Mouse (Mus musculus) embryonic facial prominence, embryonic 15.5 days (tissue): ENCODE results near the gene Sh3yl1. TPM values are rescaled to one million over a fixed set of nuclear protein-coding genes. Genes with fewer than 3 reads are reported as not detected.

ENCODE experiments used
- ATAC-seq: fragments of 200-750 bp; cut with Nextera tagmentation; 2 replicates; pipeline ENCODE4 v1.8.0; 2017; ENCODE audit warnings: low read depth, moderate TSS enrichment; ENCODE audit not compliant: insufficient number of reproducible peaks, low FRiP score, low TSS enrichment
- H3K27ac ChIP-seq: fragments of 300-500 bp; sonication (generic); replicated peaks from 2 replicates; pipeline ENCODE4 v1.5.1; 2015; ENCODE audit warnings: mild to moderate bottlenecking, inconsistent platforms
- H3K27me3 ChIP-seq: fragments of 300-500 bp; sonication (generic); 2 replicates; pipeline ENCODE4 v1.6.1; 2015; ENCODE audit warnings: inconsistent platforms
- H3K36me3 ChIP-seq: fragments of 300-500 bp; sonication (generic); 2 replicates; pipeline ENCODE4 v1.6.1; 2015; ENCODE audit warnings: mild to moderate bottlenecking, inconsistent platforms
- H3K4me1 ChIP-seq: fragments of 300-500 bp; sonication (generic); 2 replicates; pipeline ENCODE4 v1.6.1; 2015; ENCODE audit warnings: inconsistent platforms
- H3K4me2 ChIP-seq: fragments of 300-500 bp; sonication (generic); replicated peaks from 2 replicates; pipeline ENCODE4 v1.6.1; 2015; ENCODE audit warnings: mild to moderate bottlenecking, inconsistent platforms
- H3K4me3 ChIP-seq: fragments of 300-500 bp; sonication (generic); replicated peaks from 2 replicates; pipeline ENCODE4 v1.5.1; 2015; ENCODE audit warnings: mild to moderate bottlenecking, inconsistent platforms
- H3K9ac ChIP-seq: fragments of 300-500 bp; sonication (generic); 2 replicates; pipeline ENCODE4 v1.6.1; 2015; ENCODE audit warnings: inconsistent platforms
- H3K9me3 ChIP-seq: fragments of 300-500 bp; sonication (generic); replicated peaks from 2 replicates; pipeline ENCODE4 v1.6.1; 2016; ENCODE audit warnings: inconsistent platforms
- WGBS: fragments of 180-500 bp; shearing (Covaris S2); methylation state at CpG from one replicate; pipeline ENCODE4 v1.1.7; 2015; 5-methylcytosine and 5-hydroxymethylcytosine counted together
- polyA plus RNA-seq: library from polyadenylated mRNA; unstranded; fragments of >200 nt; fragmentation: Nextera tagmentation; extraction: Ambion mirVana; gene quantifications from 2 replicates; pipeline ENCODE4 v1.2.1, GENCODE M21; 2015

Sh3yl1 gene
- polyA plus RNA-seq = 13.4 and 16.8 TPM in 2 replicates

GRCm38 (mm10) chr12:30911261-30912047 is at the start of gene Sh3yl1, which contains the start of gene Acp1:
TSS of gene Sh3yl1 (plus strand) at chr12:30911668.
TSS of gene Acp1 (minus strand) at chr12:30911589.
- H3K36me3 ChIP-seq = no peaks in the 10 kb centered on the region
- H3K4me3 ChIP-seq = peak within 1 kb of the TSS; percentile 67
- H3K27ac ChIP-seq = peak within 1 kb of the TSS; percentile 45
- H3K27me3 ChIP-seq = no peaks in the 10 kb centered on the region
- peak; percentile 99 for ATAC-seq
- WGBS = under 1% methylated on average over 52 of the region's 52 CpGs
- peaks cover 16% of the 10 kb centered on the region for H3K4me1 ChIP-seq
- peak within 1 kb of the TSS; percentile 77 for H3K9ac ChIP-seq
- H3K4me2 ChIP-seq = peak within 1 kb of the TSS; percentile 87
- no peaks in the 10 kb centered on the region for H3K9me3 ChIP-seq

GRCm38 (mm10) chr12:30864347-30864746 is 47.1 kb upstream of the Sh3yl1 start:
- WGBS = 61% methylated on average over 2 of the region's 2 CpGs
- ATAC-seq = no peak

GRCm38 (mm10) chr12:30865781-30866180 is 45.7 kb upstream of the Sh3yl1 start:
- no peak overlapping the region for H3K4me3 ChIP-seq
- H3K27me3 ChIP-seq = no peaks in the 10 kb centered on the region
- no peaks in the 10 kb centered on the region for H3K36me3 ChIP-seq
- H3K9me3 ChIP-seq = no peaks in the 10 kb centered on the region
- H3K4me2 ChIP-seq = no peak overlapping the region
- H3K4me1 ChIP-seq = peaks cover 7% of the 10 kb centered on the region; the same call in 1 of the 2 replicates
- ATAC-seq = no peak
- H3K9ac ChIP-seq = no peak overlapping the region
- H3K27ac ChIP-seq = no peak overlapping the region
- WGBS = 33% methylated on average over 4 of the region's 4 CpGs

More at GRCm38 (mm10) chr12:30864347-30864746, 47.1 kb upstream of the Sh3yl1 start:
- Histone ChIP-seq H3K4me1 (peaks cover 7% of the 10 kb centered on the region; the same call in 1 of the 2 replicates), H3K36me3 (no peaks in the 10 kb centered on the region), H3K27me3 (no peaks in the 10 kb centered on the region), H3K4me2 (no peak overlapping the region), H3K9me3 (no peaks in the 10 kb centered on the region), H3K27ac (no peak overlapping the region), H3K4me3 (no peak overlapping the region), H3K9ac (no peak overlapping the region)

GRCm38 (mm10) chr12:30879447-30879846 is 32.0 kb upstream of the Sh3yl1 start:
- Histone ChIP-seq H3K4me1 (peaks cover 10% of the 10 kb centered on the region), H3K27me3 (peaks cover 36% of the 10 kb centered on the region), H3K9me3 (no peaks in the 10 kb centered on the region), H3K4me3 (no peak overlapping the region), H3K9ac (no peak overlapping the region), H3K36me3 (no peaks in the 10 kb centered on the region), H3K27ac (no peak overlapping the region), H3K4me2 (no peak overlapping the region)
- WGBS = 66% methylated on average over 6 of the region's 6 CpGs
- no peak for ATAC-seq

- ATAC-seq = no peak
- 20% methylated on average over 4 of the region's 4 CpGs for WGBS
- Histone ChIP-seq H3K9ac (no peak overlapping the region), H3K9me3 (no peaks in the 10 kb centered on the region), H3K27me3 (peaks cover 53% of the 10 kb centered on the region), H3K36me3 (no peaks in the 10 kb centered on the region), H3K27ac (no peak overlapping the region), H3K4me3 (peak overlapping the region; percentile 49), H3K4me1 (peaks cover 14% of the 10 kb centered on the region), H3K4me2 (peak overlapping the region; percentile 93)
Measured at GRCm38 (mm10) chr12:30883592-30883985, 27.9 kb upstream of the Sh3yl1 start.

GRCm38 (mm10) chr12:30883986-30884621 is 27.4 kb upstream of the Sh3yl1 start, which contains the start of gene Alkal2:
TSS of gene Alkal2 (plus strand) at chr12:30884322.
- H3K36me3 ChIP-seq = no peaks in the 10 kb centered on the region
- peaks cover 53% of the 10 kb centered on the region for H3K27me3 ChIP-seq
- ATAC-seq = peak; percentile 34; the same call in 1 of the 2 replicates
- peak within 1 kb of the TSS; percentile 49 for H3K4me3 ChIP-seq
- peak within 1 kb of the TSS; percentile 93 for H3K4me2 ChIP-seq
- no peak within 1 kb of the TSS for H3K27ac ChIP-seq
- 2% methylated on average over 56 of the region's 58 CpGs for WGBS
- H3K9ac ChIP-seq = peak within 1 kb of the TSS; percentile 23
- H3K4me1 ChIP-seq = peaks cover 14% of the 10 kb centered on the region
- no peaks in the 10 kb centered on the region for H3K9me3 ChIP-seq

GRCm38 (mm10) chr12:30884622-30885230 is 26.7 kb upstream of the Sh3yl1 start:
- Histone ChIP-seq H3K9me3 (no peaks in the 10 kb centered on the region), H3K9ac (peak overlapping the region; percentile 23), H3K4me2 (peak overlapping the region; percentile 93), H3K27ac (no peak overlapping the region), H3K4me3 (peak overlapping the region; percentile 49), H3K27me3 (peaks cover 47% of the 10 kb centered on the region), H3K4me1 (peaks cover 14% of the 10 kb centered on the region), H3K36me3 (no peaks in the 10 kb centered on the region)
- 8% methylated on average over 39 of the region's 39 CpGs for WGBS
- 0 out of 2 replicates have a peak, but pooled peaks have one; percentile 19 for ATAC-seq

GRCm38 (mm10) chr12:30885891-30886290 is 25.6 kb upstream of the Sh3yl1 start:
- no peak overlapping the region for H3K9ac ChIP-seq
- H3K4me3 ChIP-seq = no peak overlapping the region
- WGBS = 72% methylated on average over 6 of the region's 6 CpGs
- H3K4me1 ChIP-seq = peaks cover 14% of the 10 kb centered on the region
- H3K27ac ChIP-seq = no peak overlapping the region
- H3K36me3 ChIP-seq = no peaks in the 10 kb centered on the region
- H3K27me3 ChIP-seq = peaks cover 45% of the 10 kb centered on the region
- H3K4me2 ChIP-seq = no peak overlapping the region
- H3K9me3 ChIP-seq = no peaks in the 10 kb centered on the region
- ATAC-seq = no peak

GRCm38 (mm10) chr12:30888003-30888402 is 23.5 kb upstream of the Sh3yl1 start:
- Histone ChIP-seq H3K27ac (no peak overlapping the region), H3K9ac (no peak overlapping the region), H3K9me3 (no peaks in the 10 kb centered on the region), H3K36me3 (no peaks in the 10 kb centered on the region), H3K4me2 (no peak overlapping the region), H3K27me3 (peaks cover 32% of the 10 kb centered on the region), H3K4me3 (no peak overlapping the region), H3K4me1 (peaks cover 14% of the 10 kb centered on the region)
- 80% methylated on average over 4 of the region's 4 CpGs for WGBS
- ATAC-seq = no peak

GRCm38 (mm10) chr12:30890067-30890466 is 21.4 kb upstream of the Sh3yl1 start:
- Histone ChIP-seq H3K4me3 (no peak overlapping the region), H3K9me3 (no peaks in the 10 kb centered on the region), H3K27me3 (peaks cover 11% of the 10 kb centered on the region), H3K9ac (no peak overlapping the region), H3K36me3 (peaks cover 4% of the 10 kb centered on the region; the same call in 1 of the 2 replicates), H3K4me2 (no peak overlapping the region), H3K27ac (no peak overlapping the region), H3K4me1 (no peaks in the 10 kb centered on the region)
- no peak for ATAC-seq
- 36% methylated on average over 5 of the region's 5 CpGs for WGBS

GRCm38 (mm10) chr12:30891438-30891837 is 20.0 kb upstream of the Sh3yl1 start:
- Histone ChIP-seq H3K4me3 (no peak overlapping the region), H3K27me3 (no peaks in the 10 kb centered on the region; the same call in 1 of the 2 replicates), H3K36me3 (peaks cover 4% of the 10 kb centered on the region; the same call in 1 of the 2 replicates), H3K4me1 (no peaks in the 10 kb centered on the region), H3K27ac (no peak overlapping the region), H3K9ac (no peak overlapping the region), H3K9me3 (no peaks in the 10 kb centered on the region), H3K4me2 (no peak overlapping the region)
- 85% methylated on average over 7 of the region's 7 CpGs for WGBS
- ATAC-seq = no peak
